In the genomic region with DNA sequence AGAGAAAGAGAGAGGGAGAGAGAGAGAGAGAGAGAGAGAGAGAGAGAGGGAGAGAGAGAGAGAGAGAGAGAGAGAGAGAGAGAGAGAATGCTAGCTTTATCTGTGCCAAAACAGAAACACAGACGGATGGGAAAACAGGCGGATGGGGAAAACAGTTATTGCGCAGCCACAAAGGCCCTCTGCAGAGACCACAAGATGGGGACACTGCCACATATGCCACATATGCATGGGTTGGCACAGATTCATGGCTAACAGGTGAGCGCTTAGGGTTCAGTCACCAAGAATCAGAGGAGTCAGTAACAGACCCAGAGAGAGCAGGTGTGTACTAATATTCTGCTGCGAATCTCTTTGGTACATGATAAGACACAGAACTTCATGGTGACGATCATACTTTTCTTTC, we compare ENCODE assay signal across 13 mouse cellular contexts. TPM values are rescaled to one million over a fixed set of nuclear protein-coding genes. Genes with fewer than 3 reads are reported as not detected.
A peak's percentile ranks its signal among the peaks of the same experiment; 100 is the strongest.
DNase-seq lines count a peak whose midpoint lies in the region; ATAC-seq and TF ChIP-seq lines count a peak whose summit lies in the region.
"Had no signal": no experiment of that assay in that cellular context is flagged by ENCODE, and none has a peak within 500 bp of the region (broad histone marks: within the 10 kb centered on the region; RNA-seq: fewer than 3 reads in every experiment).

No protein-coding gene starts in this region.

- no peak for DNase-seq in heart, postnatal 0 days (ENCODE audit: low spot score)
- no peak for DNase-seq in heart, postnatal 14 days
- peak; percentile 23 for DNase-seq in thymus, postnatal 0 days (ENCODE audit: low spot score)
- DNase-seq in thymus, adult 2 months = no peak
- DNase-seq in stomach, postnatal 0 days (ENCODE audit: low spot score) = no peak
- DNase-seq in Muller cell, postnatal 12 days (ENCODE audit: inconsistent ontology term) = no peak
- no peak for DNase-seq in urinary bladder, postnatal 4 days (ENCODE audit: low spot score in 2 of 2)
- DNase-seq: adrenal gland, postnatal 10 days; cerebellum, postnatal 25 days; kidney, adult 8-10 months had no signal

- no peaks in the 10 kb centered on the region for H3K27me3 ChIP-seq in heart, postnatal 0 days (ENCODE audit: control insufficient read depth, insufficient read depth, low read length)
- H3K27me3 ChIP-seq in thymus, adult 2 months (ENCODE audit: control insufficient read depth, insufficient read depth, low read length) = no peaks in the 10 kb centered on the region
- no peaks in the 10 kb centered on the region for H3K27me3 ChIP-seq in intestine, postnatal 0 days (replicated peaks; ENCODE audit: control insufficient read depth, insufficient read depth, low read length)
- no peaks in the 10 kb centered on the region for H3K27me3 ChIP-seq in stomach, postnatal 0 days (ENCODE audit: control insufficient read depth, insufficient read depth, low read length)

- no peak overlapping the region for H3K4me2 ChIP-seq in heart, postnatal 0 days (ENCODE audit: low read depth, low read length)
- no peak overlapping the region for H3K4me2 ChIP-seq in intestine, postnatal 0 days (replicated peaks; ENCODE audit: low read depth)
- H3K4me2 ChIP-seq in stomach, postnatal 0 days (replicated peaks; ENCODE audit: low read depth) = no peak overlapping the region

- no peak for TF ChIP-seq POLR2A in thymus, adult 2 months (IDR thresholded peaks at IDR 0.05; ENCODE audit: control insufficient read depth, extremely low read depth, insufficient read depth, low read length, poor library complexity)

- 65% methylated on average over 6 of the region's 6 CpGs for WGBS in heart, postnatal 0 days
- WGBS in thymus, adult 2 months = 5% methylated on average over 6 of the region's 6 CpGs
- 63% methylated on average over 6 of the region's 6 CpGs for WGBS in intestine, postnatal 0 days
- WGBS in stomach, postnatal 0 days = 60% methylated on average over 6 of the region's 6 CpGs

- no peak for TF ChIP-seq EP300 in heart, postnatal 0 days (IDR thresholded peaks at IDR 0.05; ENCODE audit: low read depth)
- TF ChIP-seq EP300 in stomach, postnatal 0 days (optimal IDR thresholded peaks at IDR 0.05) = no peak

- peak overlapping the region; percentile 75; the same call in 1 of the 2 replicates for H3K27ac ChIP-seq in heart, postnatal 0 days (ENCODE audit: low read depth)
- no peak overlapping the region for H3K27ac ChIP-seq in thymus, adult 2 months (ENCODE audit: control insufficient read depth, insufficient read depth, low read length)
- peak overlapping the region; percentile 57; the same call in 1 of the 2 replicates for H3K27ac ChIP-seq in intestine, postnatal 0 days (ENCODE audit: low read depth, low read length)
- H3K27ac ChIP-seq in stomach, postnatal 0 days (replicated peaks) = peak overlapping the region; percentile 70
- H3K27ac ChIP-seq: midbrain, embryonic 10.5 days had no signal

- intact Hi-C loops in heart, postnatal 14 days (cut with DNase I) = no loop called here

- TF ChIP-seq CTCF in heart, postnatal 0 days (IDR thresholded peaks at IDR 0.05; ENCODE audit: low read depth) = no peak
- no peak for TF ChIP-seq CTCF in thymus, adult 2 months (IDR thresholded peaks at IDR 0.05; ENCODE audit: borderline replicate concordance, control insufficient read depth, extremely low read depth, insufficient read depth, low read length, poor library complexity)
- TF ChIP-seq CTCF in intestine, postnatal 0 days (IDR thresholded peaks at IDR 0.05; ENCODE audit: low read depth) = no peak; the same call in 1 of the 2 replicates
- TF ChIP-seq CTCF in stomach, postnatal 0 days (IDR thresholded peaks at IDR 0.05; ENCODE audit: low read depth) = peak; percentile 22; the same call in 1 of the 2 replicates

- no peak overlapping the region for H3K9ac ChIP-seq in heart, postnatal 0 days (replicated peaks; ENCODE audit: low read depth, low read length)
- no peak overlapping the region for H3K9ac ChIP-seq in intestine, postnatal 0 days (ENCODE audit: low read depth, low read length)
- no peak overlapping the region for H3K9ac ChIP-seq in stomach, postnatal 0 days (ENCODE audit: low read length)

- no peaks in the 10 kb centered on the region for H3K9me3 ChIP-seq in heart, postnatal 0 days (replicated peaks; ENCODE audit: control insufficient read depth, low read length)
- no peaks in the 10 kb centered on the region for H3K9me3 ChIP-seq in intestine, postnatal 0 days (ENCODE audit: control insufficient read depth)
- H3K9me3 ChIP-seq in stomach, postnatal 0 days (ENCODE audit: control insufficient read depth, low read length) = no peaks in the 10 kb centered on the region
- H3K9me3 ChIP-seq: midbrain, embryonic 10.5 days had no signal

- no peaks in the 10 kb centered on the region for H3K36me3 ChIP-seq in heart, postnatal 0 days (replicated peaks; ENCODE audit: control insufficient read depth, insufficient read depth, low read length)
- no peaks in the 10 kb centered on the region for H3K36me3 ChIP-seq in thymus, adult 2 months (ENCODE audit: control insufficient read depth, insufficient read depth, low read length)
- H3K36me3 ChIP-seq in intestine, postnatal 0 days (ENCODE audit: control insufficient read depth, insufficient read depth) = no peaks in the 10 kb centered on the region; the same call in 1 of the 2 replicates
- no peaks in the 10 kb centered on the region for H3K36me3 ChIP-seq in stomach, postnatal 0 days (ENCODE audit: control insufficient read depth, insufficient read depth, low read length)

- ATAC-seq in heart, postnatal 0 days (ENCODE audit: insufficient read depth, low read depth) = no peak
- no peak for ATAC-seq in intestine, postnatal 0 days
- no peak for ATAC-seq in stomach, postnatal 0 days (ENCODE audit: low FRiP score, low TSS enrichment)

- H3K4me3 ChIP-seq in heart, postnatal 0 days (ENCODE audit: low read depth, low read length) = no peak overlapping the region
- no peak overlapping the region for H3K4me3 ChIP-seq in thymus, adult 2 months (ENCODE audit: control insufficient read depth, insufficient read depth, low read length)
- H3K4me3 ChIP-seq in intestine, postnatal 0 days (ENCODE audit: low read depth, low read length) = no peak overlapping the region
- no peak overlapping the region for H3K4me3 ChIP-seq in stomach, postnatal 0 days (ENCODE audit: low read depth, low read length)

- peaks cover 14% of the 10 kb centered on the region for H3K4me1 ChIP-seq in heart, postnatal 0 days (ENCODE audit: control insufficient read depth, insufficient read depth)
- peaks cover 25% of the 10 kb centered on the region for H3K4me1 ChIP-seq in thymus, adult 2 months (replicated peaks; ENCODE audit: control insufficient read depth, insufficient read depth, low read length)
- H3K4me1 ChIP-seq in intestine, postnatal 0 days (replicated peaks; ENCODE audit: control insufficient read depth, insufficient read depth, low read length) = 0 out of 2 replicates have a peak, but pooled peaks cover 4% of the 10 kb centered on the region
- peaks cover 9% of the 10 kb centered on the region; the same call in 1 of the 2 replicates for H3K4me1 ChIP-seq in stomach, postnatal 0 days (replicated peaks; ENCODE audit: control insufficient read depth, insufficient read depth)

RNA-seq across cellular contexts. Expression of gene Axl, which starts 5.8 kb away (rescaled TPM):
- 56.5 and 63.8 TPM in 2 replicates for total RNA-seq in heart, postnatal 0 days (2014; rRNA removed; ENCODE audit: low replicate concordance)
- polyA plus RNA-seq in heart, postnatal 0 days (2015; fragmentation: Nextera tagmentation; extraction: Ambion mirVana) = 32.1 and 33.3 TPM in 2 replicates
- 100 to 1,000 TPM in 1 of 2 experiments, 10 to 100 TPM in 1; 94.3 to 122 TPM for total RNA-seq in heart, postnatal 14 days (2021)
- polyA plus RNA-seq in thymus, postnatal 0 days (2015; fragmentation: Nextera tagmentation; extraction: Ambion mirVana) = 26.9 and 29.4 TPM in 2 replicates
- polyA plus RNA-seq in thymus, adult 2 months (2012; rRNA removed) = 67.0 and 75.0 TPM in 2 replicates
- polyA plus RNA-seq in intestine, postnatal 0 days (2015; fragmentation: Nextera tagmentation; extraction: Ambion mirVana) = 52.1 and 58.8 TPM in 2 replicates
- polyA plus RNA-seq in stomach, postnatal 0 days (2015; fragmentation: Nextera tagmentation; extraction: Ambion mirVana) = 52.8 and 53.4 TPM in 2 replicates

RNA-seq across cellular contexts. Expression of gene Hnrnpul1, which starts 28.2 kb away (rescaled TPM):
- 78.5 and 101 TPM in 2 replicates for total RNA-seq in heart, postnatal 0 days (2014; rRNA removed; ENCODE audit: low replicate concordance)
- polyA plus RNA-seq in heart, postnatal 0 days (2015; fragmentation: Nextera tagmentation; extraction: Ambion mirVana) = 26.8 and 27.7 TPM in 2 replicates
- 10 to 100 TPM; 88.8 to 89.0 TPM for total RNA-seq in heart, postnatal 14 days (2021)
- 64.9 and 66.2 TPM in 2 replicates for polyA plus RNA-seq in thymus, postnatal 0 days (2015; fragmentation: Nextera tagmentation; extraction: Ambion mirVana)
- polyA plus RNA-seq in thymus, adult 2 months (2012; rRNA removed) = 102 and 134 TPM in 2 replicates
- polyA plus RNA-seq in intestine, postnatal 0 days (2015; fragmentation: Nextera tagmentation; extraction: Ambion mirVana) = 32.1 TPM in 2 replicates
- 25.9 and 27.5 TPM in 2 replicates for polyA plus RNA-seq in stomach, postnatal 0 days (2015; fragmentation: Nextera tagmentation; extraction: Ambion mirVana)

RNA-seq across cellular contexts. Expression of gene Cyp2s1, which starts 34.0 kb away (rescaled TPM):
- 10.1 and 12.7 TPM in 2 replicates for total RNA-seq in heart, postnatal 0 days (2014; rRNA removed; ENCODE audit: low replicate concordance)
- 4.1 and 4.4 TPM in 2 replicates for polyA plus RNA-seq in heart, postnatal 0 days (2015; fragmentation: Nextera tagmentation; extraction: Ambion mirVana)
- 1 to 10 TPM; 5.4 to 6.1 TPM for total RNA-seq in heart, postnatal 14 days (2021)
- 0.51 and 0.54 TPM in 2 replicates for polyA plus RNA-seq in thymus, postnatal 0 days (2015; fragmentation: Nextera tagmentation; extraction: Ambion mirVana)
- polyA plus RNA-seq in thymus, adult 2 months (2012; rRNA removed) = 2.7 and 5.2 TPM in 2 replicates
- 9.7 and 11.6 TPM in 2 replicates for polyA plus RNA-seq in intestine, postnatal 0 days (2015; fragmentation: Nextera tagmentation; extraction: Ambion mirVana)
- 166 and 195 TPM in 2 replicates for polyA plus RNA-seq in stomach, postnatal 0 days (2015; fragmentation: Nextera tagmentation; extraction: Ambion mirVana)
- total RNA-seq: MEL had no signal

Comparison
In these comparisons a context has a peak if more than half of its experiments do, and no peak if none do; other contexts are left out.
1. RNA of gene Cyp2s1, which starts 34.0 kb away (polyA plus RNA-seq): 166 to 195 TPM in stomach, postnatal 0 days; 9.7 to 11.6 TPM in intestine, postnatal 0 days, 2.7 to 5.2 TPM in thymus, adult 2 months, 4.1 to 4.4 TPM in heart, postnatal 0 days and 0.51 to 0.54 TPM in thymus, postnatal 0 days; every median in the first group is over 10 times any median in the second.